Mouse (Mus musculus) myocyte (in vitro differentiated cells): ENCODE data around the gene Tlr6. TPM values are rescaled to one million over a fixed set of nuclear protein-coding genes. Genes with fewer than 3 reads are reported as not detected.

Experiments used
- H3K27me3 ChIP-seq: one replicate; pipeline ENCODE4 v1.6.1; 2011; ENCODE audit not compliant: control insufficient read depth, insufficient read depth, insufficient read length
- H3K36me3 ChIP-seq: one replicate; pipeline ENCODE4 v1.6.1; 2011; ENCODE audit not compliant: control insufficient read depth, insufficient read depth
- H3K4me2 ChIP-seq: one replicate; pipeline ENCODE4 v1.6.1; 2011; ENCODE audit warnings: low read depth, control low read depth
- H3K4me3 ChIP-seq: one replicate; pipeline ENCODE4 v1.5.1; 2011; ENCODE audit warnings: mild to moderate bottlenecking, control low read depth, moderate library complexity
- H3K79me2 ChIP-seq: one replicate; pipeline ENCODE4 v1.6.1; 2011; ENCODE audit not compliant: control insufficient read depth, insufficient read depth
- H3ac ChIP-seq: one replicate; pipeline ENCODE4 v1.6.1; 2011; ENCODE audit not compliant: control insufficient read depth, insufficient read length
- CEBPB ChIP-seq: IDR thresholded peaks from 2 replicates; pipeline ENCODE4 v1.6.1; 2011; ENCODE audit warnings: mild to moderate bottlenecking, moderate library complexity; ENCODE audit not compliant: poor library complexity, insufficient read depth, severe bottlenecking
- E2F4 ChIP-seq: IDR thresholded peaks from one replicate; pipeline ENCODE4 v1.6.1; 2011; ENCODE audit warnings: mild to moderate bottlenecking, control low read depth, moderate library complexity; ENCODE audit not compliant: insufficient read depth
- MAX ChIP-seq: IDR thresholded peaks from one replicate; pipeline ENCODE4 v1.6.1; 2011; ENCODE audit warnings: low read depth, mild to moderate bottlenecking, control low read depth
- MYOD1 ChIP-seq, 3 experiments: IDR thresholded peaks; one replicate each; pipeline ENCODE4 v1.6.1; 2011; ENCODE audit warnings: control low read depth in 2 of 3, low read depth in 2 of 3, mild to moderate bottlenecking in 2 of 3, moderate library complexity in 1 of 3; ENCODE audit not compliant: insufficient read length in 2 of 3, control insufficient read depth in 1 of 3
- MYOG ChIP-seq, 3 experiments: IDR thresholded peaks; one replicate each; pipeline ENCODE4 v1.6.1; 2011; ENCODE audit warnings: control low read depth in 2 of 3, low read depth in 2 of 3, mild to moderate bottlenecking in 2 of 3; ENCODE audit not compliant: insufficient read length in 2 of 3, control insufficient read depth in 1 of 3, insufficient read depth in 1 of 3
- POLR2A ChIP-seq: IDR thresholded peaks from one replicate; pipeline ENCODE4 v1.6.1; 2011; ENCODE audit warnings: low read depth, mild to moderate bottlenecking, control low read depth, moderate library complexity; ENCODE audit not compliant: insufficient read length
- POLR2AphosphoS2 ChIP-seq: IDR thresholded peaks from one replicate; pipeline ENCODE4 v1.6.1; 2011; ENCODE audit warnings: low read depth, control low read depth; ENCODE audit not compliant: insufficient read length
- REST ChIP-seq: IDR thresholded peaks from one replicate; pipeline ENCODE4 v1.6.1; 2011; ENCODE audit warnings: mild to moderate bottlenecking, control low read depth, moderate library complexity; ENCODE audit not compliant: insufficient read depth, insufficient read length
- SRF ChIP-seq: IDR thresholded peaks from one replicate; pipeline ENCODE4 v1.6.1; 2011; ENCODE audit warnings: low read depth; ENCODE audit not compliant: control insufficient read depth, insufficient read length
- TCF12 ChIP-seq: IDR thresholded peaks from one replicate; pipeline ENCODE4 v1.6.1; 2011; ENCODE audit warnings: mild to moderate bottlenecking, control low read depth; ENCODE audit not compliant: poor library complexity, insufficient read depth, severe bottlenecking
- TCF3 ChIP-seq: IDR thresholded peaks from one replicate; pipeline ENCODE4 v1.6.1; 2011; ENCODE audit warnings: low read depth, control low read depth; ENCODE audit not compliant: insufficient read length
- USF1 ChIP-seq: IDR thresholded peaks from one replicate; pipeline ENCODE4 v1.6.1; 2011; ENCODE audit warnings: low read depth, mild to moderate bottlenecking, control low read depth, moderate library complexity
- polyA plus RNA-seq: library from polyadenylated mRNA; unstranded; fragments of >200 nt; fragmentation: generic; extraction: Trizol; gene quantifications from one replicate; pipeline ENCODE4 v1.2.1, GENCODE M21; 2012; ENCODE audit warnings: missing spikeins

Gene Tlr6
- polyA plus RNA-seq, 1 experiment: 4.5 TPM

DNA sequence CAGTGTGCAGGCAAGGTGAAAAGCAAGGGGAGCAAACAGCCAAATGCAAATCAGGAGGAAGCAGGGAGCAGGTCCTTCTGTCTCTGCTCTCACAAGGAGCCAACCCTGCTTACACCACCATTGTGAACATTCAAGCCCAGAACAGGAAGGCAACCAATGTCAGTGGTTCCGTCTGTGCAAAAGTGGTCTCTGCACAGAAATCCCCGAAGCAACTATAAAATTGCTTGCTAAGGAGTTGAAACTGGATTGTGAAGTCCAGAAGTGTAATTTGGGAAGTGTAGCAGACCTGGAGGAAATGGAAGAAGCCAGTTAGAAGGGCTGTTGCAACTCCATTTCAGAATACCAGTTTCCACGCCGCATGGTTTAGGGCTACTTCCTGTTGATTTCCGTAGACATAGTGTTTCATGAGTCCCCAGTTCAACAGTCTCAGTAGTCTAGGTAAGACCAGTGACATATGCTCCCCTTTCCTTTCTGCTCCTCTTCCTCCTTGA, 37.0 kb downstream of the Tlr6 start:
- no peak overlapping the region for H3ac ChIP-seq
- H3K36me3 ChIP-seq: no peaks in the 10 kb centered on the region
- no peak overlapping the region for H3K4me2 ChIP-seq
- no peaks in the 10 kb centered on the region for H3K79me2 ChIP-seq
- TF ChIP-seq MYOG (IDR thresholded peaks at IDR 0.05; ENCODE audit: control insufficient read depth in 1 of 3, insufficient read depth in 1 of 3, insufficient read length in 2 of 3, low read depth in 2 of 3): no peak
- no peak for TF ChIP-seq E2F4
- no peak for TF ChIP-seq MAX
- TF ChIP-seq TCF3: no peak
- no peak for TF ChIP-seq TCF12
- TF ChIP-seq SRF: no peak
- H3K4me3 ChIP-seq: no peak overlapping the region
- no peaks in the 10 kb centered on the region for H3K27me3 ChIP-seq

DNA sequence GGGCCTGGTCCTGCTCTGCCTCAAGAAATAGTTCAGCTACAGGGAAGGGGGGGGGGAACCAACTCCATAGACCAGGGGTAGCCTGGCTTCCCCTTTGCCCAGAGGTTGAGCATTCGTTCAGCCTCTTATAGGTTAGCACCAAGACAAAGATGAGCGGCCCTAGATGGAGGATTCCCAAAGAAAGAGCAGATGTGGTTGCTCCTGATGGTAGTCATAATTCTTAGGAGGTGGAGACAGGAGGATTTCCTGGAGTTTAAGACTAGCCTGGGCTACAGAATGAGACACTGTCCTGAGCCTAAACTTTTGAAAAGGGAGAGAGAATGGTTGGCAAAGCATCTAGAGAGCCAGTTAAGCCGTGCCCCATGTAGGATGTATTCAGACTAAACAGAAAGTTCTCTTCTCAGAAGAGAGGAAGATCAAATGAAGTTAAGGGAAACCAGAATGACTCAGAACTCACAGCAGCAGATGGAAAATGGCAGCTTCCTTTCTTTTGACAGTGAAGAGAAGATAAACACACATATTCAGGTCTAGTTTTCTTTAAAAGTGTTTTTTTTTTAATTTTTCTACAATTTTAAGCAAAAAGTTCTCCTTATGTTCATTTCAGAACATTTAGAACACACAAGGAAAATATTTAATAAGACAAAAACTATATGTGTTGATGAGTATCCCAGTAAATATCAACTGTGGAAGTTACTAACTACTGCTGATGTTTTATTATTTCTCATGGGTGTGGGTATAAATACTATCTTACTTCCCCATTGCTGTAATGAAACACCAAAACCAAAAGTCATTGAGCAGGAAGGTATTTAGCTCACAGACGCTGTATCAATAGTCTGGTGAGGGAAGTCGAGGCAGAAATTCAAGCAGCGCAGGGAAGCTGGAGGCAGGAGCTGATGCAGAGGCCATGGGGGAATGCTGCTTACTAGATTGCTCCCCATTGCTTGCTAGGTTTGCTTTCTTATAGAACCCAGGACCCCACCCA, 41.0 kb downstream of the Tlr6 start:
- Histone ChIP-seq H3K4me2 (no peak overlapping the region), H3K27me3 (no peaks in the 10 kb centered on the region), H3ac (no peak overlapping the region), H3K4me3 (no peak overlapping the region), H3K36me3 (no peaks in the 10 kb centered on the region), H3K79me2 (no peaks in the 10 kb centered on the region)
- TF ChIP-seq MYOD1 (IDR thresholded peaks at IDR 0.05; ENCODE audit: control insufficient read depth in 1 of 3, insufficient read length in 2 of 3, low read depth in 2 of 3): no peak
- TF ChIP-seq CEBPB: no peak
- no peak for TF ChIP-seq REST
- TF ChIP-seq TCF3: no peak
- TF ChIP-seq POLR2AphosphoS2: no peak
- no peak for TF ChIP-seq MAX
- no peak for TF ChIP-seq E2F4
- no peak for TF ChIP-seq MYOG (IDR thresholded peaks at IDR 0.05; ENCODE audit: control insufficient read depth in 1 of 3, insufficient read depth in 1 of 3, insufficient read length in 2 of 3, low read depth in 2 of 3)
- no peak for TF ChIP-seq SRF

DNA sequence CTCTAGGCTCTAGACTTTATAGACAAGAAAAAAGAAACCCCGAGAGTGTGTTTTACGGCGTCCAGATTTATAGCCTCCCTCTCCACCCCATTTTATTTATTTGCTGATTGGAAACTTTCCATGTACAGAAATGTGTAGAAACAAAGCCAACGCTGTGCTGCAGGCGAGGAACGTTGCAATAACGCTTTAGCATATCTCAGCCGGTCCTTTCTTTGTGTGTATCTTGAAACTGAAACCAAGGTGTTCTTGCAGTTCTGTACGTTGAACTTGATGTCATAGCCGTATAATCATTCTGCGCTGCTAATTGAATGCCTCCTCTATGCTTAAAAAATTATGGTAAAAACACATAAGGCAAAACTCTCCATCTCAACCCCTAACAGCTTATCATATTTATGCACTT, 42.2 kb downstream of the Tlr6 start:
- no peaks in the 10 kb centered on the region for H3K27me3 ChIP-seq
- H3K36me3 ChIP-seq: no peaks in the 10 kb centered on the region
- H3K4me3 ChIP-seq: no peak overlapping the region
- no peak for TF ChIP-seq CEBPB
- TF ChIP-seq TCF3: no peak
- TF ChIP-seq E2F4: no peak
- TF ChIP-seq REST: no peak
- no peak for TF ChIP-seq TCF12
- TF ChIP-seq SRF: no peak
- H3K79me2 ChIP-seq: no peaks in the 10 kb centered on the region
- H3ac ChIP-seq: no peak overlapping the region
- H3K4me2 ChIP-seq: no peak overlapping the region

DNA sequence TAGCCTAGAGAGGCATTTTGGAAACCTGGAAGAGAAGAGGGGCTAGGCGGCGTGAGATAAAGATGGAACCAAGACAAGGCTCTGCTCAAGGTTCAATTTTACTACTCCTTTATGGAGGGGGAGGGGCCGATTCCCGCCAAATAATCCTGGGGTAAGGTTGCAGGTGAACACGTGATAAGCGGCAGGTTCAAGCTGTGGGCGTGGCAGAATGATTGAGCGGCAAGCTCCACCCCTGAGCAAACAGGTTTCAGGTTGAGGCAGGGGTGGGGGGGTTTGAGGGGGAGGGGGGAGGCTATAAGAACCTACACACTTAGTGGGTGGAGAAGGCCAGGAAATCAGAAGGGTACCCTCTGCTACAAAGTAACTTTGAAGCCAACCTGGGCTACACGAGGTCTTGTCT, 42.7 kb downstream of the Tlr6 start:
- H3K4me2 ChIP-seq: no peak overlapping the region
- no peak for TF ChIP-seq TCF3
- no peak for TF ChIP-seq USF1
- TF ChIP-seq MYOG (IDR thresholded peaks at IDR 0.05; ENCODE audit: control insufficient read depth in 1 of 3, insufficient read depth in 1 of 3, insufficient read length in 2 of 3, low read depth in 2 of 3): no peak
- TF ChIP-seq TCF12: no peak
- no peak for TF ChIP-seq E2F4
- TF ChIP-seq MYOD1 (IDR thresholded peaks at IDR 0.05; ENCODE audit: control insufficient read depth in 1 of 3, insufficient read length in 2 of 3, low read depth in 2 of 3): no peak
- no peak for TF ChIP-seq POLR2A
- no peak for TF ChIP-seq MAX
- no peak for TF ChIP-seq REST
- no peak for TF ChIP-seq POLR2AphosphoS2
- TF ChIP-seq SRF: no peak
- no peak for TF ChIP-seq CEBPB
- H3K36me3 ChIP-seq: no peaks in the 10 kb centered on the region
- no peak overlapping the region for H3K4me3 ChIP-seq
- no peak overlapping the region for H3ac ChIP-seq
- H3K27me3 ChIP-seq: no peaks in the 10 kb centered on the region
- H3K79me2 ChIP-seq: no peaks in the 10 kb centered on the region
